Mouse (Mus musculus): Measurements from ENCODE around the gene Eif4b. TPM values are rescaled to one million over a fixed set of nuclear protein-coding genes. Genes with fewer than 3 reads are reported as not detected.
"Not testable (repeated sequence)": the region's sequence is repeated elsewhere in the genome, so short reads cannot be mapped to it uniquely, and the experiment has no call there.

The Eif4b gene
- polyA plus RNA-seq, 1 experiment from 2014 or later: 133 TPM

DNA sequence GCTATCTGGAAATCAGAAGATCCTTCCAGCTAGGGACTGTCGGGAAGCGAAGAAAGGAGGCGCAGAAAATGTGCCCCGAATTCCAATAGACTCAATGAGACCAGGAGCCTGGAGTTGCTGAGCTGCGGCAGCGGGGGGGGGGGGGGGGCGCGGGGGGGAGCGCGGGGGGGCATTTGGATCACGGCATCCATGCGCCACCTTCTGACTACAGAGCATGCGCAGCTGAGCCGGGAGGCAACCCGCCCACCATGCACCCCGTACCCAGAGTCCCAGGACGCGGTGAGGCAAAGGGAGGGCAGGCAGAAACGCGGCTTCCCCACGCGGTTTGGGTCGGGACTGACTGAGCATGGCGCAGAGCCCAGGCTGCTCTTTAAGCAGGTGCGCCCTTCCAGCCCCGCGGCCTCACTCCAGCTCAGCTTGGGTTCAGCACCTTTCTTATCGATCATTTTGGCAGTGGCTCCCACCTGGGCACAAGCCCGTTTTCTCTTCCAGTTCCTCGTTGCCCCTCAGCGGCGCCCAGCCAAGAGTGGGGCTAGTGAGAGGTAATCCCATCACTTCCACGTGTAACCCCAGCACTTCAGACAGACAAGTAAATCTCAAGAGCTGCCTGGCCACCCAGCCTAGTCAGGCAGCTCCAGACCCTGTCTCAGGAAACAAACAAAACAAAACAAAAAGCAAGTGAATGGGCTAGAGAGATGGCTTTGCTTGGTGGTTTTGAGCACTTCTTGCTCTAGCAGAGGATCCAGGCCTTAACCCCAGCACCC is 21.5 kb upstream of the Eif4b start:
- H3K9me3 ChIP-seq: no peaks in the 10 kb centered on the region
- peaks cover 13% of the 10 kb centered on the region for H3K4me1 ChIP-seq
- H3K4me3 ChIP-seq: peak overlapping the region; percentile 69
- under 1% methylated on average over 33 of the region's 33 CpGs for WGBS
- H3K36me3 ChIP-seq (replicated peaks): no peaks in the 10 kb centered on the region
- peak overlapping the region; percentile 86 for H3K27ac ChIP-seq (replicated peaks)
- H3K27me3 ChIP-seq (replicated peaks; ENCODE audit: low read depth, poor library complexity, severe bottlenecking): no peaks in the 10 kb centered on the region; the same call in 1 of the 2 replicates
- peak; percentile 85 for DNase-seq (ENCODE audit: low spot score)

DNA sequence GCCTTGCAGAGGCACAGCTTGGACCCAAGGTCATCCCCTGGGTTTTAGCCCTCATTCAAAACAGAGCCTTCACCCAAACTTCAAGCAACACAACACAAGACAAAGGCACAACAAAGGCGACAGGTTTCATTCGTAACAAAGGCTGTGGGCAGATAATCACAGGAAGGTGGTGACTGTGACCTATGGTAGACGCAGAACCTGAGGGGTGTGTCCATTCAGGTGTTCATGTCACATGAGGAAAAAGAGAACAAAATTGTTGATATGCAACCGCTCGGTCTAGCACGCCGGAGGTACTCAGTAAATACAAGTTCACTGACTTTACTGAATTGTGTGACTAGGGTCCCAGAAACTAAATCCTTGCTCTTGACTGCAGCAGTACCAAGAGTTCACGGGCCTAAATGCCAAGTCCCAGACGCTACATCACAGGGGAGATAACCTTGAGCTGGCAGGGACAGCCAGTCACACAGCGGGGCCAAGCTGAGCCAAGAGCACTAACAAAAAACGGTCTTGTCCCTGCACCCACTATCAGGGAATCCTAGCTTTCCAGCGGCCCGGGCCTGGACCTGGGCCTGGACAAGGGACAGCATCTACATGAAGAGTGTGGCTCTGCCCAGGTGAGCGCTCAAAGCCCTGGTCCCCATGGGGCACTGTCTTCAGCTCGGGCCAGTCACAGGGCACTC is 16.9 kb upstream of the Eif4b start:
- DNase-seq (ENCODE audit: low spot score): no peak
- Histone ChIP-seq H3K27ac (replicated peaks) (no peak overlapping the region), H3K9me3 (no peaks in the 10 kb centered on the region), H3K4me3 (no peak overlapping the region), H3K4me1 (peaks cover 12% of the 10 kb centered on the region), H3K36me3 (replicated peaks) (no peaks in the 10 kb centered on the region), H3K27me3 (replicated peaks; ENCODE audit: low read depth, poor library complexity, severe bottlenecking) (no peaks in the 10 kb centered on the region)
- WGBS: 88% methylated on average over 15 of the region's 15 CpGs

GRCm38 (mm10) chr15:102065661-102066325 is 7.8 kb upstream of the Eif4b start:
- H3K4me1 ChIP-seq: peaks cover 24% of the 10 kb centered on the region
- no peak overlapping the region for H3K27ac ChIP-seq (replicated peaks)
- H3K27me3 ChIP-seq (replicated peaks; ENCODE audit: low read depth, poor library complexity, severe bottlenecking): peaks cover 17% of the 10 kb centered on the region
- no peaks in the 10 kb centered on the region for H3K36me3 ChIP-seq (replicated peaks)
- WGBS: 4% methylated on average over 20 of the region's 20 CpGs
- H3K9me3 ChIP-seq: no peaks in the 10 kb centered on the region
- 0 out of 2 replicates have a peak overlapping the region, but pooled peaks have one; percentile 2 for H3K4me3 ChIP-seq
- DNase-seq (ENCODE audit: low spot score): peak; percentile 94

- 73% methylated on average over 13 of the region's 13 CpGs for WGBS
- DNase-seq (ENCODE audit: low spot score): no peak
- Histone ChIP-seq H3K36me3 (replicated peaks) (no peaks in the 10 kb centered on the region), H3K4me1 (peaks cover 12% of the 10 kb centered on the region), H3K27ac (replicated peaks) (no peak overlapping the region), H3K4me3 (no peak overlapping the region), H3K9me3 (no peaks in the 10 kb centered on the region), H3K27me3 (replicated peaks; ENCODE audit: low read depth, poor library complexity, severe bottlenecking) (peaks cover 17% of the 10 kb centered on the region)
These were observed 2.8 kb upstream of the Eif4b start for GRCm38 (mm10) chr15:102070476-102071467.

DNA sequence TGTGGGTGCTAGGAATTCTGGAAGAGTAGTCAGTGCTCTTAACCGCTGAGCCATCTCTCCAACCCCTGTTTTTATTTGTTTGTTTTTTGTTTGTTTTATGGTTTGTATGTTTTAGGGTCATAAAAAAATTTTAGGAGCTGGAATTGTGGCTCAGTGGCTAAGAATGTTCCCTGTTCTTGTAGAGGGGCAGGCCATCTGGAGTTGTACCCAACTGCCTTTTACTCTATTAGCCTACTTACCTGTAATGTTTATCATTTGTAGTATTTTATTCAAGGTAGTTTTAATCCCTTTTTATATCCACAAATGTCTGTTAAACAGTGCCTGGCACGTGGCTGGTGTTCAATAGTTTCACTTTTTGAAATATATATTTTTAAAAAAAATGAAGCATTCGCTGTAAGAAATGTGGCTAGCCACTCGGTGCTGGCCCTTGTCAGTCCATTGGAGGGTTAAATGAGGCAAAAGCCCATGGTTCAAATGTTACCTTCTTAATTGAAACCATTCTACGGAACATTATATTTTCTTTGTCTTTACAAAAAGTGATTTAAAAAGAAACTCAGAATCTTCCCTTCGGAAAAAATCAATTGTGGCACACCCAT is 512 bp upstream of the Eif4b start:
- peaks cover 10% of the 10 kb centered on the region; the same call in 1 of the 2 replicates for H3K36me3 ChIP-seq (replicated peaks)
- H3K27ac ChIP-seq (replicated peaks): peak overlapping the region; percentile 99
- no peaks in the 10 kb centered on the region for H3K9me3 ChIP-seq
- H3K4me3 ChIP-seq: peak overlapping the region; percentile 96
- DNase-seq (ENCODE audit: low spot score): no peak
- no peaks in the 10 kb centered on the region for H3K27me3 ChIP-seq (replicated peaks; ENCODE audit: low read depth, poor library complexity, severe bottlenecking)
- H3K4me1 ChIP-seq: peaks cover 19% of the 10 kb centered on the region
- WGBS: 15% methylated on average over 6 of the region's 6 CpGs

DNA sequence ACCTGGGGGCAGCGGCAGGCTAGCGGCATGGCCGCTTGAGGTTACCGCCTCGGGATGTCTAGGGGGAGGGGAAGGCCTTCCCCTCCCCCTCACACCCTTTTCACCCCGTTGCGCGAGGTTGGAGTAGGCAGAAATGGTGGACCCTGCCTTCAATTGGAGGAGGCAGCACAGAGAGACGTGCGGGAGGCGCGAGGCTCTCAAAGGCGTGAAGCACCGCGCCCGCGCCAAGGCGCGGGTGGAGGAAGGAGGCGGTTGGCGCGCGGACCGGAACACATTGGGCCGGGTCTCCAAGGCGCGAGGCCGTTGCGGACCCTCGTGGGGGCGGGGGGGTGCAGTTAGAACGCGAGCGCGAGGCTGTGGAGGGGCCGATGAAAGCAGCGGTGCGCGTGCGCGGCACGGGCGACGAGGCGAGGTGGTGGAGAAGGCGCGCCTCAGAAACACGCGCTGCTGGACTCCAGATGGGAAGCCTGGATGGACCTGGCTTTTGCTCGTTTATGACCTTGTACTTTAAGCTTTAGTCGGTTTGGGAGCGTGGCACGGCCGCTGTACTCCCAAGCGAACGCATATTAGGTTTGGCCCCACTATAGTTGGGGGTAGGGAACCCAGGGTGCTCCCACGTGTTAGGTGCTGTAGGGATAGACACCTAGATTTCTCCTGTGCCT is 628 bp downstream of the Eif4b start:
- peaks cover 20% of the 10 kb centered on the region for H3K36me3 ChIP-seq (replicated peaks)
- DNase-seq (ENCODE audit: low spot score): peak; percentile 81
- H3K4me3 ChIP-seq: peak overlapping the region; percentile 96
- no peaks in the 10 kb centered on the region for H3K9me3 ChIP-seq
- H3K4me1 ChIP-seq: peaks cover 19% of the 10 kb centered on the region
- no peaks in the 10 kb centered on the region for H3K27me3 ChIP-seq (replicated peaks; ENCODE audit: low read depth, poor library complexity, severe bottlenecking)
- under 1% methylated on average over 57 of the region's 57 CpGs for WGBS
- peak overlapping the region; percentile 99 for H3K27ac ChIP-seq (replicated peaks)

GRCm38 (mm10) chr15:102074876-102075585 is 1.5 kb downstream of the Eif4b start:
- Histone ChIP-seq H3K4me1 (peaks cover 19% of the 10 kb centered on the region), H3K27me3 (replicated peaks; ENCODE audit: low read depth, poor library complexity, severe bottlenecking) (no peaks in the 10 kb centered on the region), H3K36me3 (replicated peaks) (peaks cover 27% of the 10 kb centered on the region), H3K4me3 (peak overlapping the region; percentile 96), H3K9me3 (no peaks in the 10 kb centered on the region), H3K27ac (replicated peaks) (peak overlapping the region; percentile 99)
- WGBS: 16% methylated on average over 11 of the region's 11 CpGs
- DNase-seq (ENCODE audit: low spot score): no peak

DNA sequence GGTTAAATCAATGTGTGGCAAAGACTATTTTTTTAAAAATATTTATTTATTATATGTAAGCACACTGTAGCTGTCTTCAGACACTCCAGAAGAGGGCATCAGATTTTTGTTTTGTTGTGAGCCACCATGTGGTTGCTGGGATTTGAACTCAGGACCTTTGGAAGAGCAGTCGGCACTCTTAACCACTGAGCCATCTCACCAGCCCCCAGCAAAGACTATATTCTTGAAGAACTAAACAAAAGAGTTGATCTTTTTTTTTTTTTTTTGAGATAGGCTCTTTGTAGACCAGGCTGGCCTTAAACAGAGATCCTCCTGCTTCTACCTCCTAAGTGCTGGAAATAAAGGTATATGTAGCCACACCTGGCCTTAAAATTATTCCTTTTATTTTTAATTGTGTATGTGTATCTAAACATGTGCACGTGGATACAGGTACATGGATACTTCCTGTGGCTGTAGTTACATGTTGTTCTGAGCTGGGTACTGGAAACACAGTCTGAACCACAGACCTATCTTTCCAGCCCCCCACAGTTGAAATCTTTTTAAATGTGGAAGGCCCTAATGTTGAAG is 3.6 kb downstream of the Eif4b start:
- Histone ChIP-seq H3K27me3 (replicated peaks; ENCODE audit: low read depth, poor library complexity, severe bottlenecking) (no peaks in the 10 kb centered on the region), H3K4me3 (no peak overlapping the region), H3K27ac (replicated peaks) (no peak overlapping the region), H3K4me1 (peaks cover 19% of the 10 kb centered on the region), H3K9me3 (no peaks in the 10 kb centered on the region), H3K36me3 (replicated peaks) (peaks cover 48% of the 10 kb centered on the region)
- no peak for DNase-seq (ENCODE audit: low spot score)
- WGBS: 94% methylated on average over 2 of the region's 2 CpGs

GRCm38 (mm10) chr15:102079221-102079620 is 5.6 kb downstream of the Eif4b start:
- Histone ChIP-seq H3K27ac (replicated peaks) (no peak overlapping the region), H3K27me3 (replicated peaks; ENCODE audit: low read depth, poor library complexity, severe bottlenecking) (no peaks in the 10 kb centered on the region), H3K9me3 (no peaks in the 10 kb centered on the region), H3K4me3 (no peak overlapping the region), H3K4me1 (peaks cover 16% of the 10 kb centered on the region), H3K36me3 (replicated peaks) (peaks cover 68% of the 10 kb centered on the region)
- DNase-seq (ENCODE audit: low spot score): no peak
- WGBS: 83% methylated on average over 4 of the region's 4 CpGs

DNA sequence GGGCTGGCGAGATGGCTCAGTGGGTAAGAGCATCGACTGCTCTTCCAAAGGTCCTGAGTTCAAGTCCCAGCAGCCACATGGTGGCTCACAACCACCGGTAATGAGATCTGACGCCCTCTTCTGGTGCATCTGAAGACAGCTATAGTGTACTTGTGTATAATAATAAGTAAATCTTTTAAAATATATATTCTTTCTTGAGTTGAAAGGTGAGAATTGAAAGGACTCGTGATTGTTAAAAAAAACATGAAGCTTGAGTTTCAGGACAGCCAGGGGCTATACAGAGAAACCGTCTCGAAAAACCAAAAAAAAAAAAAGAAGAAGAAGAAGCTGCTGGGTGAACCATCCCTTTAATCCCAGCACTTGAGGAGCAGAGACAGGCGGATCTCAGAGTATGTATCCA is 6.4 kb downstream of the Eif4b start:
- not testable (repeated sequence) for H3K27me3 ChIP-seq (replicated peaks; ENCODE audit: low read depth, poor library complexity, severe bottlenecking); H3K9me3 ChIP-seq; H3K27ac ChIP-seq (replicated peaks); H3K4me3 ChIP-seq; DNase-seq (ENCODE audit: low spot score)
- Histone ChIP-seq H3K36me3 (replicated peaks) (peaks cover 75% of the 10 kb centered on the region), H3K4me1 (peaks cover 15% of the 10 kb centered on the region)
- 79% methylated on average over 8 of the region's 8 CpGs for WGBS

Measured in embryonic facial prominence, embryonic 10.5 days (tissue).